Mouse (Mus musculus) inflammation-experienced regulatory T-cells, adult 6 months (primary cell): ENCODE measurements around the gene Zeb2. TPM values are rescaled to one million over a fixed set of nuclear protein-coding genes. Genes with fewer than 3 reads are reported as not detected.

ENCODE experiments used
- ATAC-seq: one replicate; pipeline ENCODE4 v1.8.0; 2017
- polyA plus RNA-seq, 3 experiments: library from polyadenylated mRNA; unstranded; fragments of 100-300 nt; shearing (Covaris generic); gene quantifications; one replicate each; pipeline ENCODE4 v1.2.1; 2017

The Zeb2 gene
- polyA plus RNA-seq, 3 experiments from 2014 or later: 0.66 to 6.7 (median 0.91) TPM

GRCm38 (mm10) chr2:44979042-44979721 is 138.0 kb downstream of the Zeb2 start:
- ATAC-seq: no peak

DNA sequence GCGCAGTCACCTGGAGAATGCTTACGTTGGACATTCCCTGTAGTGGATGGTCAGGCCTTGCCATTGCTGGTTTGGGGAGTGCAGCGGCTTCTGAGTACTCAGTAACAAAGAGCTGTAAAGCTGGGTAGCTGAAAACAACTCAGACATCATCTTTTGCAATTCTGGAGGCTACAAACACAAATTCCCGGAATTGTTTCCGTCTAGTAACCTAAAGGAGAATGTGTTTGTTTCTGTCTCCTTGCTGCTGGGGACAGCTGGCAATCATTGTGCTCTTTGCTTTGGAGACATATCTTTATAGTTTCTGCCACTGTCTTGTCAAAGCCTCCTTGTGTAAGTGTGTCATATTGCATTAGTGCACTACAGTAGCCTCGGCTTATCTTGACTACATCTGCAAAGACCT is 139.2 kb downstream of the Zeb2 start:
- no peak for ATAC-seq

DNA sequence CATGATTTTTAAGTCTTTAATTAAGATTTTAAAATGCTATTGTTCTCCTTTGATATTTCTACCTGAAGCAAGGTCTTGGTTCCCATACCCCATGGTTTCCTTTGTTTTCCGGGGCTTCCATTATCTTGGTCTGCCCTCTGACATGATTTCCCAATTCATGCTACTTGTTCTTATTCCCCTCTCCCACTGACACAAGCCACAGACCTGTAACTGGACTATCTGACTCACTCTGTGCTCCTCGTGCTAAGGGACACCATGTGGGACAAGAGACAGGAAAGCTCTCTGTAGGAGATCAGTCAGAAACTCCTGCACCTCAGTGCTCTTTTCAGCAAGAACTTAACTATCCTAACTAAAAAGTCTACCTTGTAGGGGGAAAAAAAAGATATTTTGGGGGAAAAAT is 139.6 kb downstream of the Zeb2 start:
- no peak for ATAC-seq

GRCm38 (mm10) chr2:44977051-44977450 is 140.1 kb downstream of the Zeb2 start:
- ATAC-seq: no peak

- ATAC-seq: no peak
These were observed 140.7 kb downstream of the Zeb2 start for GRCm38 (mm10) chr2:44976484-44976883.

GRCm38 (mm10) chr2:44973828-44974227 is 143.4 kb downstream of the Zeb2 start:
- ATAC-seq: no peak

DNA sequence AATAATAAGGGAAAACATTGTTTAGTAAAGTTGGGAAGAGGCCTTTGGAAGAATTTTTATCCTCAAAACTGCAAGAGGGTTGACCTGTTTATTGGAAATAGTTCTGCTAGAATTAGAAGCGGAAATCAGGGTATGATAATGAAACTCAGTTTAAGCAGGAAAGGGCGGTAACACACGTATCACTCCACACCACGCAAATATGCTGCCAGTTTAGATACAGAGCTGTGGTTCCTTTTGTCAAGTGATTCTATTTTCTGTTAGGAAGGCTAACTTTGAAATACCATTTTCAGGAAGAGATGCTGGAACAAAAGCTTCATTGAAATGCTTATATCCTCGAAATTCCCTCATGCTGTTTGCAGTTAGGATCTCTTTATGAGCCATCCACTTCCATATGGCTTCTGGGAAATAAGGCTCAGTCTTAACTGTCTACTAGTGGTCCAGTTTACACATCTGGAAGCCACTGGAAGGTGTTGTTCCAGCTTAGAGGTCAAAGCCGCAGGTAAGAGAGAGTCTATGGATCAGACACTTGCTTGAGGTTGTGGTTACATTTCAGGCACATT is 147.0 kb downstream of the Zeb2 start:
- no peak for ATAC-seq

DNA sequence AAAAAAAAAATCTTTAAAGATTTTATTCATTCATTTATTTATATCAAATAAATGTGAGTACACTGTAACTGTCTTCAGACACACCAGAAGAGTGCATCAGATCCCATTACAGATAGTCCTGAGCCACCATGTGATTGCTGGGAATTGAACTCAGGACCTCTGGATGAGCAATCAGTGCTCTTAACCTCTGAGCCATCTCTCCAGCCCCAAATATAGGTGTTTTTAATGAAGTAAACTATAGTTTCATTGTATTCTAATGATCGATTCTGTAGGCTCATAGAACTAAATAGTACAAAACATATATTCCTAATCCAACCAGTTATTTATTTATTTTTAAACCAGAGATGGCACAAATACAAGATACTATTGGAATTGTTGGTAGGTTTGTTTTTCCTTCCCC is 147.6 kb downstream of the Zeb2 start:
- ATAC-seq: no peak

GRCm38 (mm10) chr2:44969226-44969625 is 148.0 kb downstream of the Zeb2 start:
- no peak for ATAC-seq

GRCm38 (mm10) chr2:44965834-44966555 is 151.2 kb downstream of the Zeb2 start:
- ATAC-seq: no peak

DNA sequence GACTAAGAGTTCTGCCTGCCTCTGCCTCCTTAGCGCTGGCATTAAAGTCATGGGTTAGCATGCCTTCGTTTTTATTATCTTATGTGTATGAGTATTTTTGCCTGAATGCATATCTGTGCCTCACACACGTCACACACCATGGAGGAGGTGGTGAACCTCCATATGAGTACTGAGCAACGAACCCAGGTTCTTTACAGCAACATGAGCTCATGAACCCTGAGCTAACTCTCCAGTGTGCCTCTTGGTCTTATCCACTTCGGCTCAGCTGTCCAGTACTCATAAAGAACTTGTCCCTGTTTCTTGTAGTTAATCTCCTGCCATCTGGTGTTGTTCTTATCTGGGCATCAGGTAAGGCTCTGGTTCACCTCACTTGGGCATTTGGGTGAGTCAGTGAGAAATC is 154.6 kb downstream of the Zeb2 start:
- ATAC-seq: no peak

- no peak for ATAC-seq
These were observed 156.0 kb downstream of the Zeb2 start for GRCm38 (mm10) chr2:44961192-44961591.

GRCm38 (mm10) chr2:44960561-44960960 is 156.6 kb downstream of the Zeb2 start:
- peak; percentile 94 for ATAC-seq

DNA sequence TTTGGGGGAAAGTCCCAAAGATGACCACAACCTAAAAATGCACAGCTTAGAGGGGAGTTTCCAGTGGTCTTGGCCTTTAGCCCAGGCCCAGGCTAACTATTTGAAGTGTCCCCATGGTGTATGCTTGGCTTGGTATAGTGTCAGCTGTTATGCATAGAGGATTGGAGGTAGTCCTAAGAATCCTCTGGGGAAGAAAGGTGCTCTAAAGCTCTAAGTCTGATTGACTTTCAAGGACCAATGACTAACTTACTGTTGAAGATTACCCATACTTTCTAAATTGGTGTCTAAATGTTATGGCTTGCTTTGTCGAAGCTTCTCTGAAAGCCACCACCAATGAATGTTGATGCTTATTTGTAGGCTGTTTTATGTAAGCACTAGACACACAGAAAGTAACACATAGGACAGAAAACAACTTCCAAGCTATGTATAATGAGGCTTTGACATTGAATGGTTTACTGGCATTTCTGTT is 159.8 kb downstream of the Zeb2 start:
- no peak for ATAC-seq

GRCm38 (mm10) chr2:44956232-44956631 is 161.0 kb downstream of the Zeb2 start:
- peak; percentile 21 for ATAC-seq

- no peak for ATAC-seq
These were observed 161.7 kb downstream of the Zeb2 start for GRCm38 (mm10) chr2:44955506-44955905.

DNA sequence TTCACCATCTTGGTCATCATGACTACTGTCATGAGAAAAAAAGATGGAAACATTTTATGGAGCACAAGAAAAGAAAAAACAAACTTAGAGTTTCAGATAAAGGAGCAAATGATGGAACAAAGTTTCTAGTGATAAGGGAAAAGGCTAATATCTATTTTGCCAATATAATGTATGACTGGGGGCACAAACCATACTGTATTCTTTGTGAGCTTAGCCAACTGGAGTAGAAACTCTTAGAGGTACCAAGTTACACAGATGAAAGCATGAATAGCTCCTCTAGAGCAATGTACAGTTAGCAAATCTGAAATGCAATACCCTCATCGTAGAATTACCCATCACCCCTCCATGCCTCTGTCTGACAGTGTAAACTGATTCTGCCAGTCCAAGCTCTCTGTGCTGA is 163.0 kb downstream of the Zeb2 start:
- no peak for ATAC-seq

DNA sequence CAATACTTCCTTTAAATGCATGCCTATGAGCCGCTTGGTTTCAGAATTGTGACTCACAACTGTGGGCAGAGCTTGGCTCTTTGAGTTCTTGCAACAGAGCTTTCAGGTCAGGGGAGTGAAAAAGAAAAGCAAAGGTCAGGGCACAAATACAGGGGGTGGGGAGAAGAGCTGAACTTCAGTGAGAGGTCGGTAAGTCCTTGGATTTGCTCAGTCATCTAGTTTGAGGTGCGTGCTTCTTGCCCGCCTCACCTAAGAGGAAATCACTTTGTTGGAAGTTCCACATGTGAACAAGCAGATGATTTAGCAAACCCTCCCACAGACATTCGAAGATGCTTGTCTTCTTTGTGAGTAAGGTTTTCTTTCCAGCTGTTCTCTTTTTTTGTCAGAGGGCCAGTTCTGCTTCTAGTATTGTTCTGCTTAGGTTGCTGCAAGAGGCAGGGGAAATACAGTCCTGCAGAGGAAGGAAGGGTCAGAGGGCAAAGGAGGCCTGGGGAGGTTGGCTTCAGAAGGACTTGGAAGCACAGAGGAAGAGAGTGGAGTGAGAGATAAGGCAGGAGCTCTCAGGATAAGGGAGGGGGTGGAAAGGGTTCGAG is 164.3 kb downstream of the Zeb2 start:
- peak; percentile 51 for ATAC-seq

DNA sequence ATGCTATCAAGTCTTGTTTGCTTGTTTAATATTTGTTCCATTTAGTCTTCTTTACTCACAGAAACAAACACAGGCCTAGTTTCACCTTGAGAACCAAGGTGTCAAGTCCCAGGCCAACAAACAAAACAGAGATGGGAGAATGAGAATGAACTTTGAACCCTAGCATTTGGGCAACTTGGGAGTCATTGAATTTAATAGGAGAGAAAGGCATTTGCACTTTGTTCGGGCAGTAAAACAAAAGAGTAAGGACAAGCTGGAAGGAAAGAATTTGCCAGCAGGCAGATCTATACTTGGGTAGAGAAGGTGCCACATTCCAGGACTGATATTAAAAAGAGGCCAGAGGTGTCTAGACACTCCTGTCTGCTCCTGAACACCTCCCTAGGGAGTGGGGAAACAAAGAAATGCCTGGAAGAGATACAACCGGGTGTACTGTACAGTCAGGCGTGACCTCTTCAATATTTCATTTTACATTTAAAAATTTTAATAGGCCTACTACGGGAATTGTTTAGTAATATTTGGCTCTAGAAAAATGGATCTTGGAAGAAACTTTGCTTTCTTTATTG is 165.5 kb downstream of the Zeb2 start:
- ATAC-seq: no peak

DNA sequence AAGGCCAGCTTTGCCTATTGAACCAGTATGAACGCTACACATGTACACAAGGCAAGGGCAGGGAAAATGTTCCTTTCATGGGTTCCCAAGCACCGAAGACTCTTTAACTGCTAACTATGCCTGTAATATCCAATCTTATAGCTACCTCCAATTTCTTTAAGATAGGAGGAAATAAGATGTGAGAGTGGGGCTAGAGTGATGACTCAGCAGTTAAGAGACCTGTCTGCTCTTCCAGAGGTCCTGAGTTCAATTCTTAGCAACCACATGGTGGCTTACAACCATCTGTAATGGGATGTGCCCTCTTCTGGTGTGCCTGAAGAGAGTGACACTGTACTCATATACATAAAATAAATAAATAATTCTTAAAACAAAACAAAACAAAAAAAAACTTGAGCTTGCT is 172.5 kb downstream of the Zeb2 start:
- no peak for ATAC-seq
